Mouse (Mus musculus): ENCODE measurements at regions not wholly inside any gene's neighbourhood (a gene's known extent, or its start where the extent isn't known, plus 50 kb on each side); places are given as distances from the start of the nearest gene placed in this dataset.

GRCm38 (mm10) chr10:60892730-60893129 lies 61.3 kb upstream of the Unc5b start:
- ATAC-seq (replicated peaks; ENCODE audit: poor library complexity, severe bottlenecking): no peak

GRCm38 (mm10) chr10:60891476-60892170 lies 60.2 kb upstream of the Unc5b start:
- ATAC-seq (replicated peaks; ENCODE audit: poor library complexity, severe bottlenecking): no peak

GRCm38 (mm10) chr10:60889792-60890191 lies 58.4 kb upstream of the Unc5b start:
- ATAC-seq (replicated peaks; ENCODE audit: poor library complexity, severe bottlenecking): no peak

- ATAC-seq (replicated peaks; ENCODE audit: poor library complexity, severe bottlenecking): no peak
Measured at GRCm38 (mm10) chr10:60888541-60888940, 57.2 kb upstream of the Unc5b start.

- ATAC-seq (replicated peaks; ENCODE audit: poor library complexity, severe bottlenecking): no peak
Measured at GRCm38 (mm10) chr10:60885348-60886275, 54.2 kb upstream of the Unc5b start.

- ATAC-seq (replicated peaks; ENCODE audit: poor library complexity, severe bottlenecking): no peak
Measured at GRCm38 (mm10) chr10:60884806-60885205, 53.4 kb upstream of the Unc5b start.

All from granulocyte monocyte progenitor cell, adult 5-6 weeks (primary cell).